Mouse (Mus musculus) skeletal muscle tissue, adult 2 months (tissue): ENCODE measurements around the gene Gm20388.

Source experiments
- DNase-seq: peaks from one replicate; pipeline ENCODE4 v3.0.0-alpha.2; 2012; ENCODE audit warnings: low read depth, low spot score

The Gm20388 gene

DNA sequence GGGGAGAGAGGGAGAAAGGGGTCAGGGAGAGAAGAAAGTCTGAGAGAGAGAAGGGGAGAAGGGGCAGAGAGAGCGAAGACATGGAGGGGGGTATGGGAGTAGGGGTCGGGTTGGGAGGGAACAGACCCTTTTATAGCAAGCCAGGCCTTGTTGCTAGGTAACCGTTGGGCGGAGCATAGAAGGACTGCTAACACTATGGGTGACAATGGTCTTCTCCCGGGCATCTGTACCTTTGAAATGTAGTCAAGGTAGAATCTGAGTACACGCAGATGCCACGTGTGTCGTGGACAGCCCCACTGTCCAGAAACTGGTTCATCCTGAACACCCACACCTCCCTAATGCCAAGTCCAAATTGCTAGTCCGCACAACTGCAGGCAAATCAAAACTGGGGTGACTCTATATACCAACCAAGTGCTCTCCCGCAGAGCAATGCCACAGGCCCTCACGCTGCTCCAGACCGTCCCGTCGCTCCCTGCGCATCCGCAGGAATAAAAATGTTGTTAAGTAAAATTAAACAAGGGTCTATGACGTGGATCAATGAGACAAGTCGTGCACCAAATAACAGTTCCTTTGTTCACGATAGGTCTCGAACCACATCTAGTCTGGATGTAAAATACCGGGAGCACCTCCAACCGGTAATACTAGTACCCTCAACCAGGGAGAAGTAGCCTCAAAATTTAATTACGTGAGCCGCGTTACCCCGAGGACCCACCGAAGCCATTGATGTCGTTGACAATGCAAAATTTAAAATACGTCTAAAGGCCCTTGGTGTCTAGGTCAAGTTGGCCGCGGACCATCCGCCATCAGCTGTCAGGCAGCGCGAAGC is 3566.5 kb downstream of the Gm20388 start:
- DNase-seq = no peak

- DNase-seq = peak; percentile 87
Measured at GRCm38 (mm10) chr8:123477737-123478258, 3567.2 kb downstream of the Gm20388 start, which contains the start of gene Afg3l1. TSS of gene Afg3l1 (plus strand) at chr8:123477903.

- DNase-seq = no peak
Measured at GRCm38 (mm10) chr8:123478456-123479218, 3568.0 kb downstream of the Gm20388 start.

DNA sequence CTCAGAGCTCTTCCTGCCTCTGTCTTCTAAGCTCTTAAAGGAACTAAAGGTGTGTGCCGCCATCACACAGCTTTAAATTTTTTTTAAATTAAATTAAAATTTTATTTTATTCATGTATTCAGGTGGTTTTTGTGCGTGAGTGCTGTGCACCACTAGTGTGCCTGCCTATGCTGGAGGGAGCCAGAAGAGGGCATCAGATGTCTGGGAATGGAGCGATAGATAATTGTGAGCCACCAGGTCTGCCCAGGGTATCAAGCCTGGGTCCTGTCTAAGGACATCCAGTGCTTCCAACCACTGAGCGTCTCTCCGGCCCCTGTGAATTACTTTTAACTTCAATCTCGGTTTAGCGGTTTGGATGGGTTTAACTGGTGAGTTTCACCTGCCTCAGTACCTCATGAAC is 3572.0 kb downstream of the Gm20388 start:
- DNase-seq = no peak

DNA sequence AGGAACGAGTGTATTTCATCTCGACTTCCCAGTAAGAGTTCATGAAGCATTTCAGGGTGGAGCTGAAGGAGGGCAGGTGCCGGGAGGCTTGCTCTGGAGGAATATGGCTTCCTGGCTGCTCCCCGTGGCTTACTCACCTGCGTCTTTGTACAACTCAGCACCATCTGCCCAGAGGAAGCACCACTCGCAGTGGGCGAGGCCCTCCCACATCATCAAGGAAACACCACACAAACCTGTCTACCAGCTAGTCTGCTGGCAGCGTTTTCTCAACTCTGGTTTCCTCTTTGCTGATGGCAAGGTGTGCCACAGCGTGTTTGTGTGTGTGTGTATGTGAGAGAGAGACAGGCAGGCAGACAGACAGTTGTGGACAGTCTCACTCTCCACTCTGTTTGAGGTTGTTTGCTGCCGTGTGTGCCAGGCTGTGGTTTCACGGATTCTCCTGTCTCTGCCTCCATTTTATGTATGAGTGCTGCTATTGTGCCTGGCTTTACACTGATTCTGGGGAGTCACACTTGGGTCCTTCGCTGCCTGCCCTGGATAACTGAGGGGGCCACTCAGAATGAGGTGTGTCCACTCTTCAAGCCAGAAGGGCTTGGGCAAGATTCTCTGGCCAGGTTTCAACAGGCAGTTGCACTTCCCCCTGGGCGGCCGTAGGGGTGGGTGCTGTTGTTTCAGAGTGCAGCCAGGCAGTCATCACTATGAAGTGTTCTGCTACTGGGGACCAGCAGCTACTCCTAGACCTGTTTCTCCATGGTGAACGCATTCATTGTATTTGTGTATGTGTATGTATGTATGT is 3580.8 kb downstream of the Gm20388 start:
- no peak for DNase-seq

DNA sequence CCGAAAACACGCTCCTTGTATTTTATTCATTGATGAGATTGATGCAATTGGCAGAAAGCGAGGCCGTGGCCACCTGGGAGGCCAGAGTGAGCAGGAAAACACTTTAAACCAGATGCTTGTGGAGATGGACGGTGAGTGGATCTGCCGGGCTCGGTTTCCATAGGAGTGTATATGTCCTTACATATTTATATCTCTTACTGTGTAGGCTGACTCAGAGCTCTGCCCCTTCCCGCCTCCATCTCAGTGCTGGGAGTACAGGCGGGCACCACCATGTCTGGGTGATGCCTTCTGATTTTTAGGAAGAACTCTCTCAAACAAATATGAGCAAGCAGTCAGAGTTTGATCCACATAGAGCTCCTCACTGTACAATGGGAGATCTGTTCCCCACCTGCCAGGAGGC is 3582.3 kb downstream of the Gm20388 start:
- no peak for DNase-seq

DNA sequence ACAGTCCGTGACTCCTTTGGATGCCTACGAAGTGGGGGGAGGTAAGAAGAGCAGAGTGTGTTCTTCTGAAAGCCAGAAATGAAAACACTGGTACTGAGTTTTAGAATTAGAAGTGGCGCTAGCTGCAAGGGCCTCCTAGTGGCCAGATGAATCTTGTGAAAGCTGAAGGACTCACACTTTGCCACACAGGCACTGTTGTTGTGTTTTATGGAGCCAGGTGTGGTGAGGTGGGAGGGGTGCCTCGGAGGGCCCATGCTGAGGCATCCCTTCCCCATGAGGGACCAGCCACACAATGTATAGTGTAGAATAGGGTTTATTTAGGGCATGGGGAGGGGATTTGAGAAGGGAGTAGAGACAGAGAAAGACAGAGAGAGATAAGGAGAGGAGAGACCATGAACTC is 3587.1 kb downstream of the Gm20388 start:
- DNase-seq = no peak

- no peak for DNase-seq
Measured at GRCm38 (mm10) chr8:123498963-123499362, 3588.3 kb downstream of the Gm20388 start.

- no peak for DNase-seq
Measured at GRCm38 (mm10) chr8:123499556-123499955, 3588.9 kb downstream of the Gm20388 start.

GRCm38 (mm10) chr8:123502192-123502591 is 3591.6 kb downstream of the Gm20388 start:
- no peak for DNase-seq

GRCm38 (mm10) chr8:123503801-123504467 is 3593.3 kb downstream of the Gm20388 start:
- DNase-seq = no peak

DNA sequence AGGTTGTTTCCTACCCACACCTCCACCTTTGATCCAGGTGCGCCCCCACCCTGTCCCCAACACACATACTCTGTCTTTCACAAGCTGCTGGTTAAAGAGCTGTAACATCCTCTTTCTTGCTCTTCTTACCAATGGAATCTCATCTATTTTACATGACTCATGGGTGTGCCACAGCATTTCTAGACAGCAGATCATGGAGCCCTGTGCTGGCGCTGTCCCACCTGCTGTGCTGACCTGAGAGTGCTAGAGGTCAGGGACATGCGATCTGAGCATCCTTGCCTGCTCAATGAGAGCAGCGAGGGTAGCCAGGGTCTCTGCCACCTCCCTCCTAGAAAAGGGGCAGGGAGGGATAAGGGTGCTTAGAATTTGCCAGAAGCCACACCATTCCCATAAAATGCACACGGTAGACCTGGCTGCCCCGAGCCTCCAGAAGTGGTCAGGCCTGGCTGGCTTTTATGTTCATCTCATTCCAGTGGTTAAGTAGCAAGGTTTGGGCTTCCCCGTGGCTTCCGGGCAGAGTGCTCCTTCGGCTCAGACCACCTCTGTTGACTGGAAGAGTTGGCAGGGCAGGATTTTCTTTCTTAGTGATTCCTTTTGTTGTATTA is 3594.1 kb downstream of the Gm20388 start:
- no peak for DNase-seq

GRCm38 (mm10) chr8:123505267-123505666 is 3594.6 kb downstream of the Gm20388 start:
- DNase-seq = no peak

DNA sequence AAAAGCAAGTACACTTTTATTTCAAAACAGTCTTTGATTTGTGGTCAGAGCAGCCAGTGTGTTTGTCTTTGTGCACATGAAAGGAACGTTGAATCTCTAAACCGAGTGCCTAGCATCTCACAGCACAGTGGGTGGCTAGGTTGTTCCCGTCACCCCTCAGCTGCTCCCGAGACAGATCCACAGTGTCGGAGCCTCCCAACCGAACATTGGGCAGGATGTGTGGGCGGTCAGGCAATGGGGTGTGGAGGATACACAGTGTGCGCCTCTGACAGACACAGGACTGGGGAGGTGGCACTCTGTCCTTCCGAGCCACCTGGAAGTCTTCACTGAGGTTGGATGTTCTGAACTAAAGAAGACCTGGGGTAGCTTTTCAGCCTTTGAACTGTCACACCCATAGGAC is 3595.1 kb downstream of the Gm20388 start:
- no peak for DNase-seq

DNA sequence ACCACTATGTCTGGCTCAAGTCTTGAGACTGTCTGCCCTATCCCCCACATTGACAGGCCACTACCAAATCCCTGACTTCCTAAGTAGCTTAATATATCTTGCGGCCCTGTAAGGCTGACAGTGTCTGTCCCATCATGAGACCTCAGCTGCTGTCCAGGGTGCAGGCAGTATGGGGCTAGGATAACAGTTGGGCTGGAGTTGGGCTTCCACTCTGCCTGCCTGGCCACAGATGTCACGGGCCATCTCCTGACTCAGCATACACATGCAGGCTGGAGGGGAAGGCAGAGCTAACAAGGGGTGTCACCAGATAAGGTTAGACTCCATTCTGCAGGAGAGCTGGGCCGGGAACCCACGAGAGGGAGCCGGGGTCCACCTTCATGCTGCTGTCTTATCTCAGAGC is 3596.5 kb downstream of the Gm20388 start:
- no peak for DNase-seq

DNA sequence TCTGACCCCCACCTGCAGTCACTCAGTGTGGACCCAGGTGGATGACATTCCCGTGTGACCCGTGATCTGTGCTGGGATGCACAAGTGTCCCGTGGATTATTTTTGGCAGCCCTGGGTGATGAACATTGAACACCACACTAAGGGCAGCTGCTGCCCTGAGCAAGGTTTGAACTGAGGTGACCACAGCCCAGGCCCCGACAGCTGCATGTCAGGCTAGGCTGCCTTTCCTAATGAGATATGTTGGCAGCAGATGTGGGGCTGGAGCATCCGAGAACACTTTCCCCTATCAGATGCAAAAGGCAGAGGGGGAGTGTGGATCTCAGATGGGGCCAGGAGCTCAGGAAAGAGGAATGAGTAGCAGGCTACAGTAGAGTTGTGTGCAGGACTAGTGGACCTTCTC is 3600.2 kb downstream of the Gm20388 start:
- DNase-seq = no peak

GRCm38 (mm10) chr8:123514136-123514535 is 3603.5 kb downstream of the Gm20388 start:
- no peak for DNase-seq

- no peak for DNase-seq
Measured at GRCm38 (mm10) chr8:123514781-123515539, 3604.3 kb downstream of the Gm20388 start, which contains the start of gene Dbndd1. TSS of gene Dbndd1 (minus strand) at chr8:123515463.

GRCm38 (mm10) chr8:123515540-123515897 is 3604.9 kb downstream of the Gm20388 start:
- no peak for DNase-seq

DNA sequence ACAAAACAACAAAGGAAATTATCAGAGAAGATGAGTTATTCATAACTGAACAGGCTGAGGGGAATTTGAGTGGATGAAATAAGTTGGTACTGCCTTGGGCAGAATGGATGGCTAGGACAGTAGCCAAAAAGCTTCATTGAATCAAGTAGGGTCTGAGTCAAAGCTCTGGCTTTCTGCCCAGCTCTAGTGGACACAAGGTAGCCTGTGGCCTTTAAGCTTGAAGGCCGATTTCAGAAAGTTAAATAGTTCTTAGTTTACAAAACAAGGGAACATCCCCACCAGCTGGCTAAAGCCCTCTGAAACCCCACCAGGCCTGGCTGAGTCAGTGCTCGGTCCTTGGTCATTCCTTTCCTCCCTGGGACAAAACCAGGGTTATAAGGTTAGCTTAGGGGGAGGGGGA is 3606.0 kb downstream of the Gm20388 start:
- DNase-seq = no peak
